Mouse (Mus musculus) gastrocnemius, postnatal 10 days (tissue): ENCODE results near the gene Kdsr. TPM values are rescaled to one million over a fixed set of nuclear protein-coding genes. Genes with fewer than 3 reads are reported as not detected.

ENCODE experiments used
- DNase-seq: peaks from one replicate; pipeline ENCODE4 v3.0.0; 2021; ENCODE audit warnings: mixed read lengths
- total RNA-seq, 2 experiments: library from RNA; stranded (reverse); gene quantifications; 2 replicates each; pipeline ENCODE4 v1.2.3; 2021

Kdsr gene
- total RNA-seq, 2 experiments from 2014 or later, result 5.3 to 7.0 TPM

DNA sequence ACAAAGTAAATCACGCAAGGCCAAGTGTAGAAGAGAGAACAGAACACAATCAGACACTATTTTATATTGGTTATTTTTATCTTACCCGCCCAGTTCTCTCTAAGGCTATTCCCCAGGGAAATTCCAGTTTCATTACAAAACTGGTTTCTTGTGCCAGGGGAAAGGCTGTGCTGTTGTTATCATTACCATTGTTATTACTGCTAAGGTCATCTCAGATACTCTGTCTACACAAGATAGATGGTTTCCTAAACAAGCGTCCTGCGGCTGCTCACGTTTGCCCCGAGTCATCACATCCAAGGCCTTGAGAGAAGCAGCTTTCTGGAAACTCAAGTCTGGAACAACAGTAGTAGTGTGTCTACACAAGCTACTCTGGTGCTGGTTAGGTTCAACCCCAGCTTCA, 65.2 kb downstream of the Kdsr start:
- no peak for DNase-seq

- no peak for DNase-seq
Measured at GRCm38 (mm10) chr1:106692599-106692998, 66.9 kb downstream of the Kdsr start.

DNA sequence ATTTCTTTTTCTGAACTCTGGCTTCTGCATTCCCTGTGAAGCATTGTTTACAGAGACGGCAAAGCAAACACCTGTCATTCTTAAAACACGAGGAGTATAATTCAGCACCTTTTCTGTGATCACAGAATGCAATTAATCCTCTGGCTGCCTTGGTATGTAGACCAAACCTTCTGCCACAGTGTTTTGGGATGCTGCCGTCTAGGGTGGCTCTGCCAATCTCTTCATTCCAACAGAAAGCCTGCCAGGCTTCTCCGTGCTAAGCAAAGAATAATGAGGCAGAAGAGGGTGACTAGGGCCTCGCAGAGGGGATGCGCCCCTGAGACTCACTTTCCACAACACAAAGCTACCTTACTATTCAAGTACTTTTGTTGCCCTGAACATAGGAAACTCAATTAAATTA, 68.6 kb downstream of the Kdsr start:
- no peak for DNase-seq

GRCm38 (mm10) chr1:106688161-106688516, 71.4 kb downstream of the Kdsr start:
- no peak for DNase-seq

- DNase-seq, result no peak
Measured at GRCm38 (mm10) chr1:106687435-106688160, 71.9 kb downstream of the Kdsr start.

- no peak for DNase-seq
Measured at GRCm38 (mm10) chr1:106685702-106686101, 73.8 kb downstream of the Kdsr start.

GRCm38 (mm10) chr1:106684546-106684945, 75.0 kb downstream of the Kdsr start:
- DNase-seq, result no peak

GRCm38 (mm10) chr1:106682829-106683228, 76.7 kb downstream of the Kdsr start:
- DNase-seq, result no peak

DNA sequence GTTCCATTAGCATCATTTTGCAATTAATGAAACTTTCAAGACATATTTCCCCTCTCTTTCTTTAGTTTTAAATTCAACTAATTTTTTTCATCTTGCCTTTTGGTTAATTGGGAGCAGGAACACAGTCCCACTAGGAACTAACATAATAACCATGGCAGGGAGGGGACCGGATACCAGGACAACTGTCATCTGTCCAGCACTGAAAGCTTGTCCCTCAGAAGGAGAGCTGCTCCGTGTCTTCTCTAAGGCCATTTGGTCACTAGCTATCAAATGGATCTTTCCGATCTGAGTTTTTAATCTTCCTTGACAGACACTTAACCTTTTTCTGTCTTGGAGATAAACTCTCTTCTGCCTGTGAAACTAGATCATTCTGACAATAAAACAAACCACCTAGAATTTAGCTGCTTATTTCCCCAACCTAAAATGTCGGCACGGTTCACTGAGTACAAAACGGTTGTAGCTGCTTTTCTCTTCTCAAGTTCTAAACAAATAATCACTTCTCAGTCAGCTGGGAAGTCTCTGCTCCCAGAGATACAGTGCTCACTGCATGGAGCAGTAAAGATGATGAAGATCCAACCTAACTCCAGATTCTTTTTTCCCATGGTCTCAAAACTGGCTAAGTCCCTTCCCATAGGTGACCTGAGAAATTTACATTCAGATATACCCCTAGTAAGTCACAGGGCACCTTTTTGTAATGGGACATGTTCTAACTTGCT, 79.6 kb downstream of the Kdsr start:
- no peak for DNase-seq

DNA sequence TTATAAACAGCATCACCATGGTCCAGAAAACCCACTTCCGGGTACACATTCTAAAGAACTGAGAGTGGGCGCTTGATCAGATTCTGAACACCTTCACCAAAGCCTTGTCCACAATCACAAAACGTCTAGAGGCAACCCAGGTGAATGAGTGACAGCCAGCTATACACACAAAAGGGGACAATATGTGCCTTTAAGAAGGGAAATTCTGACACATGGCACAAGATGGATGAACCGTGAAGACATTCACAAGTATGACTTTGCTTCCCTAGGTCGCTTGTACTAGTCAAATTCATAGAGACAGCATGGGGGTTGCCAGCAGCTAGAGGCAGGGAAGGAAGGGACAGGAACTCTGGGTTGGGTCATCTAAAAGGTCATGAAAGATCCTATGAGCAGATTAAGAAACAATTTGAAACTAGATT, 81.5 kb downstream of the Kdsr start:
- DNase-seq, result no peak

Other genes starting within 250 kb of the Kdsr start
- 1 to 10 TPM; 4.6 to 6.7 TPM for gene Bcl2, start 45.5 kb downstream of the Kdsr start, total RNA-seq
- 10 to 100 TPM; 31.6 to 39.2 TPM for gene Vps4b, start 37.0 kb upstream of the Kdsr start, total RNA-seq
- gene Serpinb5, start 101.4 kb upstream of the Kdsr start, total RNA-seq, result not detected
- under 1 TPM; 0.33 to 0.65 TPM for gene Serpinb12, start 174.7 kb upstream of the Kdsr start, total RNA-seq
- not detected for gene Serpinb13, start 221.3 kb upstream of the Kdsr start, total RNA-seq